Mouse (Mus musculus): ENCODE measurements around the gene Traf3ip3.

Traf3ip3 gene

GRCm38 (mm10) chr1:193205431-193205830 is 3.9 kb upstream of the Traf3ip3 start:
- no peak for DNase-seq

GRCm38 (mm10) chr1:193203821-193204220 is 2.3 kb upstream of the Traf3ip3 start:
- no peak for DNase-seq

- DNase-seq, result peak; percentile 44 to 48
These were observed 692 bp downstream of the Traf3ip3 start for GRCm38 (mm10) chr1:193200640-193201382.

GRCm38 (mm10) chr1:193198312-193198711 is 3.2 kb downstream of the Traf3ip3 start:
- no peak for DNase-seq

GRCm38 (mm10) chr1:193197494-193198205 is 3.9 kb downstream of the Traf3ip3 start:
- DNase-seq, result no peak

GRCm38 (mm10) chr1:193195169-193195810 is 6.2 kb downstream of the Traf3ip3 start:
- DNase-seq, result no peak

- no peak for DNase-seq
These were observed 6.9 kb downstream of the Traf3ip3 start for GRCm38 (mm10) chr1:193194416-193195140.

GRCm38 (mm10) chr1:193191675-193192283 is 9.7 kb downstream of the Traf3ip3 start:
- no peak for DNase-seq

- no peak for DNase-seq
These were observed 11.7 kb downstream of the Traf3ip3 start for GRCm38 (mm10) chr1:193189771-193190170.

- peak; percentile 61 to 67 for DNase-seq
These were observed 12.3 kb downstream of the Traf3ip3 start for GRCm38 (mm10) chr1:193189151-193189621.

- DNase-seq, result no peak
These were observed 13.2 kb downstream of the Traf3ip3 start for GRCm38 (mm10) chr1:193188257-193188656.

- no peak for DNase-seq
These were observed 20.4 kb downstream of the Traf3ip3 start for GRCm38 (mm10) chr1:193181104-193181503.

GRCm38 (mm10) chr1:193174143-193174733 is 27.3 kb downstream of the Traf3ip3 start:
- no peak for DNase-seq

- no peak for DNase-seq
These were observed 27.7 kb downstream of the Traf3ip3 start for GRCm38 (mm10) chr1:193173810-193174129.

- DNase-seq, result peak; percentile 92 to 97
These were observed 28.3 kb downstream of the Traf3ip3 start for GRCm38 (mm10) chr1:193172991-193173809.

GRCm38 (mm10) chr1:193169856-193170255 is 31.6 kb downstream of the Traf3ip3 start:
- no peak for DNase-seq

- no peak for DNase-seq
These were observed 32.3 kb downstream of the Traf3ip3 start for GRCm38 (mm10) chr1:193169228-193169627.

GRCm38 (mm10) chr1:193167746-193168145 is 33.8 kb downstream of the Traf3ip3 start, which contains the start of gene A130010J15Rik:
Gene A130010J15Rik (plus strand): TSS chr1:193168046.
- DNase-seq, result no peak

- DNase-seq, result peak; percentile 60 to 71
These were observed 41.0 kb downstream of the Traf3ip3 start for GRCm38 (mm10) chr1:193160317-193161032.

- DNase-seq, result no peak
These were observed 41.9 kb downstream of the Traf3ip3 start for GRCm38 (mm10) chr1:193159613-193160012.

All from spleen, adult 18-20 months (tissue).